In the genomic region with DNA sequence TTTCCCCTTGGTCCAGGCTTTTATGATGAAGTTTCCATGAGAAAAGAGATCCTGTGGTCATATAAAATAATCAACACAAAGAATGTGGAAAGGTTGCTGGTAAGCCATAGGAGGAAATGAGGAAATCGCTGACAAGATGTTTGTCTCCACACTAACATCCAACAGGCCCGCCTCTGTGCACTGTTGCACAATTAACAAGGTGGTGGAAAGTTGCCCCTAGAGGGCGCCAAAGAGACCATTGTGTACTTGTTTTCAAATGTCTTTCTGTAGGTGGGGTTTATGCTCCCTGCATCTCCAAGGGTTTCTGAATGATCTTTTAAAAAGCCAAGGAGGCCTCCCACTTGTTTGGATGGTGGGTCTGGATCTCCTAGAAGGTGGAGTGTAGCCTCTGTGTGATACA, we compare ENCODE assay signal across 9 mouse cellular contexts.
DNase-seq lines count a peak whose midpoint lies in the region; ATAC-seq lines count a peak whose summit lies in the region.
"Had no signal": no experiment of that assay in that cellular context is flagged by ENCODE, and none has a peak within 500 bp of the region (broad histone marks: within the 10 kb centered on the region; RNA-seq: fewer than 3 reads in every experiment).

No protein-coding gene starts in this region.

- no peak for ATAC-seq in intestine, embryonic 14.5 days (replicated peaks; ENCODE audit: low FRiP score, low TSS enrichment, low read depth)
- ATAC-seq in intestine, embryonic 15.5 days = no peak
- peak; percentile 84 for ATAC-seq in megakaryocyte, adult 5-6 weeks (ENCODE audit: poor library complexity, severe bottlenecking)

- 60% methylated on average over 3 of the region's 3 CpGs for WGBS in intestine, embryonic 14.5 days
- 53% methylated on average over 3 of the region's 3 CpGs for WGBS in intestine, embryonic 15.5 days

- no peak overlapping the region for H3K27ac ChIP-seq in intestine, embryonic 14.5 days (ENCODE audit: low read depth)
- no peak overlapping the region for H3K27ac ChIP-seq in intestine, embryonic 15.5 days
- H3K27ac ChIP-seq: macrophage had no signal

- DNase-seq in intestine, embryonic 14.5 days (ENCODE audit: low spot score) = peak; percentile 65
- peak; percentile 86 for DNase-seq in 416B (ENCODE audit: low read depth)
- DNase-seq in Muller cell, postnatal 12 days (ENCODE audit: inconsistent ontology term) = peak; percentile 20
- peak; percentile 58 to 81 for DNase-seq in cerebellum, postnatal 14 days
- peak; percentile 8 to 59 for DNase-seq in kidney, adult 8-10 months
- DNase-seq in T-cell, adult 2 months (ENCODE audit: low spot score) = no peak

- no peak overlapping the region for H3K9ac ChIP-seq in intestine, embryonic 14.5 days (ENCODE audit: low read length)
- no peak overlapping the region for H3K9ac ChIP-seq in intestine, embryonic 15.5 days

- H3K9me3 ChIP-seq in intestine, embryonic 14.5 days (ENCODE audit: control insufficient read depth, low read length) = no peaks in the 10 kb centered on the region
- H3K9me3 ChIP-seq in intestine, embryonic 15.5 days = no peaks in the 10 kb centered on the region

- H3K36me3 ChIP-seq in intestine, embryonic 14.5 days (ENCODE audit: control insufficient read depth, insufficient read depth, low read length) = no peaks in the 10 kb centered on the region
- H3K36me3 ChIP-seq in intestine, embryonic 15.5 days = no peaks in the 10 kb centered on the region

- H3K4me1 ChIP-seq in intestine, embryonic 14.5 days (replicated peaks; ENCODE audit: control insufficient read depth, insufficient read depth, low read length) = no peaks in the 10 kb centered on the region
- no peaks in the 10 kb centered on the region for H3K4me1 ChIP-seq in intestine, embryonic 15.5 days (replicated peaks)

- no peak overlapping the region for H3K4me3 ChIP-seq in intestine, embryonic 14.5 days (ENCODE audit: low read depth, low read length)
- H3K4me3 ChIP-seq in intestine, embryonic 15.5 days (replicated peaks) = no peak overlapping the region

- H3K4me2 ChIP-seq in intestine, embryonic 14.5 days (ENCODE audit: low read length) = no peak overlapping the region
- no peak overlapping the region for H3K4me2 ChIP-seq in intestine, embryonic 15.5 days (replicated peaks)

- no peaks in the 10 kb centered on the region for H3K27me3 ChIP-seq in intestine, embryonic 14.5 days (replicated peaks; ENCODE audit: control insufficient read depth, insufficient read depth, low read length)
- no peaks in the 10 kb centered on the region for H3K27me3 ChIP-seq in intestine, embryonic 15.5 days (replicated peaks)
